Mouse (Mus musculus) testis, postnatal 14 days (tissue): ENCODE results near the gene Mageb1.
"Not testable (repeated sequence)": the region's sequence is repeated elsewhere in the genome, so short reads cannot be mapped to it uniquely, and the experiment has no call there.

ENCODE experiments used
- DNase-seq: peaks from one replicate; pipeline ENCODE4 v3.0.0; 2021; ENCODE audit warnings: low spot score

Mageb1 gene

GRCm38 (mm10) chrX:92016233-92016632 lies at the start of gene Mageb1:
TSS of gene Mageb1 (minus strand) at chrX:92016333.
- DNase-seq = not testable (repeated sequence)
